ENCODE assay signal across 8 mouse cellular contexts in genomic region chr13:17694911-17695699, GRCm38 (mm10). TPM values are rescaled to one million over a fixed set of nuclear protein-coding genes. Genes with fewer than 3 reads are reported as not detected.
DNase-seq lines count a peak whose midpoint lies in the region; ATAC-seq lines count a peak whose summit lies in the region.

TSS of gene Mplkip (plus strand) at chr13:17695192.
TSS of gene Sugct (minus strand) at chr13:17695553.

- H3K27me3 ChIP-seq in heart, embryonic 14.5 days (ENCODE audit: control insufficient read depth, insufficient read depth, low read length) = no peaks in the 10 kb centered on the region
- H3K27me3 ChIP-seq in liver, embryonic 13.5 days = no peaks in the 10 kb centered on the region
- H3K27me3 ChIP-seq in stomach, embryonic 16.5 days (ENCODE audit: control insufficient read depth, insufficient read depth, low read length) = no peaks in the 10 kb centered on the region

- H3K27ac ChIP-seq in heart, embryonic 14.5 days (replicated peaks in 1 of 2; ENCODE audit: control insufficient read depth in 1 of 2, insufficient read depth in 1 of 2, low read depth in 2 of 2, low read length in 2 of 2) = peak within 1 kb of the TSS; percentile 94 to 96
- peak within 1 kb of the TSS; percentile 92 for H3K27ac ChIP-seq in liver, embryonic 13.5 days
- peak within 1 kb of the TSS; percentile 95 for H3K27ac ChIP-seq in stomach, embryonic 16.5 days (ENCODE audit: low read length)

- H3K9ac ChIP-seq in heart, embryonic 14.5 days (ENCODE audit: low read length) = peak within 1 kb of the TSS; percentile 95
- peak within 1 kb of the TSS; percentile 95 for H3K9ac ChIP-seq in liver, embryonic 13.5 days
- peak within 1 kb of the TSS; percentile 97 for H3K9ac ChIP-seq in stomach, embryonic 16.5 days (ENCODE audit: low read length)

- peak; percentile 90 for ATAC-seq in CD4-positive, CD25-positive, alpha-beta regulatory T cell, adult 4 months
- ATAC-seq in heart, embryonic 14.5 days (ENCODE audit: insufficient number of reproducible peaks, insufficient read depth, low FRiP score, low read depth) = peak; percentile 99
- peak; percentile 97 for ATAC-seq in liver, embryonic 13.5 days (ENCODE audit: low read depth)
- ATAC-seq in stomach, embryonic 16.5 days (ENCODE audit: insufficient read depth, low FRiP score) = peak; percentile 98

- peak within 1 kb of the TSS; percentile 71 for H3K4me2 ChIP-seq in heart, embryonic 14.5 days (ENCODE audit: low read length)
- H3K4me2 ChIP-seq in liver, embryonic 13.5 days = peak within 1 kb of the TSS; percentile 87
- peak within 1 kb of the TSS; percentile 81 for H3K4me2 ChIP-seq in stomach, embryonic 16.5 days (ENCODE audit: low read depth, low read length)

- WGBS in heart, embryonic 14.5 days = 1% methylated on average over 66 of the region's 66 CpGs
- WGBS in liver, embryonic 13.5 days (ENCODE audit: insufficient replicate concordance) = under 1% methylated on average over 66 of the region's 66 CpGs
- WGBS in stomach, embryonic 16.5 days = under 1% methylated on average over 66 of the region's 66 CpGs

- peak; percentile 100 for DNase-seq in c-Kit-negative CD71-positive TER-119-positive erythroid progenitor cells, embryonic 14.5 days (ENCODE audit: low read depth, low spot score)
- DNase-seq in fibroblast of lung, adult 2 months (ENCODE audit: low read depth) = peak; percentile 99
- DNase-seq in kidney, postnatal 14 days = peak; percentile 100
- peak; percentile 100 for DNase-seq in liver, embryonic 13.5 days
- DNase-seq in neural tube, embryonic 10.5 days (ENCODE audit: extremely low spot score, low spot score) = peak; percentile 100

- no peaks in the 10 kb centered on the region for H3K9me3 ChIP-seq in heart, embryonic 14.5 days (ENCODE audit: control insufficient read depth, low read length)
- no peaks in the 10 kb centered on the region for H3K9me3 ChIP-seq in liver, embryonic 13.5 days (replicated peaks)
- H3K9me3 ChIP-seq in stomach, embryonic 16.5 days (replicated peaks; ENCODE audit: control insufficient read depth, low read length) = no peaks in the 10 kb centered on the region

- peak within 1 kb of the TSS; percentile 69 to 83 for H3K4me3 ChIP-seq in heart, embryonic 14.5 days (ENCODE audit: control insufficient read depth in 1 of 2, insufficient read depth in 1 of 2, low read depth in 1 of 2, low read length in 2 of 2)
- peak within 1 kb of the TSS; percentile 87 for H3K4me3 ChIP-seq in liver, embryonic 13.5 days (replicated peaks)
- peak within 1 kb of the TSS; percentile 84 for H3K4me3 ChIP-seq in stomach, embryonic 16.5 days (replicated peaks; ENCODE audit: low read length)

- peaks cover 0 to 8% of the 10 kb centered on the region in 2 experiments; a peak in 2 of 4 replicates for H3K4me1 ChIP-seq in heart, embryonic 14.5 days (ENCODE audit: control insufficient read depth in 2 of 2, insufficient read depth in 2 of 2, low read length in 2 of 2)
- H3K4me1 ChIP-seq in liver, embryonic 13.5 days (replicated peaks) = peaks cover 26% of the 10 kb centered on the region
- peaks cover 3% of the 10 kb centered on the region for H3K4me1 ChIP-seq in stomach, embryonic 16.5 days (ENCODE audit: control insufficient read depth, insufficient read depth, low read length)

- no peaks in the 10 kb centered on the region for H3K36me3 ChIP-seq in heart, embryonic 14.5 days (ENCODE audit: control insufficient read depth, insufficient read depth, low read length)
- H3K36me3 ChIP-seq in liver, embryonic 13.5 days = peaks cover 4% of the 10 kb centered on the region
- H3K36me3 ChIP-seq in stomach, embryonic 16.5 days (ENCODE audit: control insufficient read depth, insufficient read depth, low read length) = no peaks in the 10 kb centered on the region

RNA-seq across cellular contexts. Expression of gene Mplkip, which starts in this region (rescaled TPM):
- polyA plus RNA-seq in CD4-positive, CD25-positive, alpha-beta regulatory T cell, adult 4 months (2017; shearing (Covaris generic)) = 10 to 100 TPM; 11.5 to 20.3 TPM
- polyA plus RNA-seq in heart, embryonic 14.5 days (2014; fragmentation: Nextera tagmentation; extraction: Ambion mirVana) = 31.8 and 38.6 TPM in 2 replicates
- polyA plus RNA-seq in liver, embryonic 13.5 days (2015; fragmentation: Nextera tagmentation; extraction: Ambion mirVana) = 33.0 and 34.0 TPM in 2 replicates
- polyA plus RNA-seq in stomach, embryonic 16.5 days (2015; fragmentation: Nextera tagmentation; extraction: Ambion mirVana) = 31.7 and 34.5 TPM in 2 replicates

RNA-seq across cellular contexts. Expression of gene Sugct, which starts in this region (rescaled TPM):
- polyA plus RNA-seq in CD4-positive, CD25-positive, alpha-beta regulatory T cell, adult 4 months (2017; shearing (Covaris generic)) = 1 to 10 TPM in 1 of 2 experiments, not detected in 1; 1.1 TPM
- polyA plus RNA-seq in heart, embryonic 14.5 days (2014; fragmentation: Nextera tagmentation; extraction: Ambion mirVana) = 4.8 and 6.0 TPM in 2 replicates
- 2.7 and 2.9 TPM in 2 replicates for polyA plus RNA-seq in liver, embryonic 13.5 days (2015; fragmentation: Nextera tagmentation; extraction: Ambion mirVana)
- polyA plus RNA-seq in stomach, embryonic 16.5 days (2015; fragmentation: Nextera tagmentation; extraction: Ambion mirVana) = 5.6 and 6.6 TPM in 2 replicates

Comparison
In these comparisons a context has a peak if more than half of its experiments do, and no peak if none do; other contexts are left out.
1. Peak in every context shown above with its lines: DNase-seq, ATAC-seq, H3K4me3 ChIP-seq and H3K27ac ChIP-seq.